Mouse (Mus musculus) hindbrain, embryonic 11.5 days (tissue): ENCODE results near the gene Slc4a1. TPM values are rescaled to one million over a fixed set of nuclear protein-coding genes. Genes with fewer than 3 reads are reported as not detected.

Experiments
- ATAC-seq: fragments of 200-750 bp; cut with Nextera tagmentation; 2 replicates; pipeline ENCODE4 v1.8.0; 2017; ENCODE audit warnings: mild to moderate bottlenecking, moderate TSS enrichment, moderate library complexity; ENCODE audit not compliant: low FRiP score
- DNase-seq: peaks from one replicate; pipeline ENCODE4 v3.0.0-alpha.2; 2015; ENCODE audit warnings: low spot score
- H3K27ac ChIP-seq: fragments of 300-500 bp; sonication (generic); 2 replicates; pipeline ENCODE4 v1.5.1; 2014; ENCODE audit warnings: mild to moderate bottlenecking, low read depth, low read length
- H3K27me3 ChIP-seq: fragments of 300-500 bp; sonication (generic); 2 replicates; pipeline ENCODE4 v1.6.1; 2014; ENCODE audit warnings: mild to moderate bottlenecking, low read length, moderate library complexity, mixed read lengths; ENCODE audit not compliant: control insufficient read depth, insufficient read depth
- H3K36me3 ChIP-seq: fragments of 300-500 bp; sonication (generic); 2 replicates; pipeline ENCODE4 v1.6.1; 2014; ENCODE audit warnings: mild to moderate bottlenecking, low read length, moderate library complexity, mixed read lengths; ENCODE audit not compliant: control insufficient read depth, insufficient read depth
- H3K4me1 ChIP-seq: fragments of 300-500 bp; sonication (generic); replicated peaks from 2 replicates; pipeline ENCODE4 v1.6.1; 2014; ENCODE audit warnings: low read length, mixed read lengths; ENCODE audit not compliant: control insufficient read depth, insufficient read depth
- H3K4me2 ChIP-seq: fragments of 300-500 bp; sonication (generic); replicated peaks from 2 replicates; pipeline ENCODE4 v1.6.1; 2014; ENCODE audit warnings: mild to moderate bottlenecking, low read depth, low read length
- H3K4me3 ChIP-seq: fragments of 300-500 bp; sonication (generic); 2 replicates; pipeline ENCODE4 v1.5.1; 2014; ENCODE audit warnings: low read depth, low read length
- H3K9ac ChIP-seq: fragments of 300-500 bp; sonication (generic); 2 replicates; pipeline ENCODE4 v1.6.1; 2014; ENCODE audit warnings: low read depth, low read length
- H3K9me3 ChIP-seq: fragments of 300-500 bp; sonication (generic); 2 replicates; pipeline ENCODE4 v1.6.1; 2016; ENCODE audit warnings: low read length; ENCODE audit not compliant: control insufficient read depth
- whole genome bisulfite sequencing: fragments of 180-500 bp; shearing (Covaris S2); extraction: QIAGEN DNeasy Blood & Tissue Kit; methylation state at CpG from one replicate; pipeline ENCODE4 v1.1.7; 2014; 5-methylcytosine and 5-hydroxymethylcytosine counted together
- polyA plus RNA-seq: library from polyadenylated mRNA; unstranded; fragments of >200 nt; fragmentation: Nextera tagmentation; extraction: Ambion mirVana; gene quantifications from 2 replicates; pipeline ENCODE4 v1.2.1, GENCODE M21; 2014

Gene Slc4a1
- polyA plus RNA-seq, 1 experiment from 2014 or later, result 25.8 TPM

DNA sequence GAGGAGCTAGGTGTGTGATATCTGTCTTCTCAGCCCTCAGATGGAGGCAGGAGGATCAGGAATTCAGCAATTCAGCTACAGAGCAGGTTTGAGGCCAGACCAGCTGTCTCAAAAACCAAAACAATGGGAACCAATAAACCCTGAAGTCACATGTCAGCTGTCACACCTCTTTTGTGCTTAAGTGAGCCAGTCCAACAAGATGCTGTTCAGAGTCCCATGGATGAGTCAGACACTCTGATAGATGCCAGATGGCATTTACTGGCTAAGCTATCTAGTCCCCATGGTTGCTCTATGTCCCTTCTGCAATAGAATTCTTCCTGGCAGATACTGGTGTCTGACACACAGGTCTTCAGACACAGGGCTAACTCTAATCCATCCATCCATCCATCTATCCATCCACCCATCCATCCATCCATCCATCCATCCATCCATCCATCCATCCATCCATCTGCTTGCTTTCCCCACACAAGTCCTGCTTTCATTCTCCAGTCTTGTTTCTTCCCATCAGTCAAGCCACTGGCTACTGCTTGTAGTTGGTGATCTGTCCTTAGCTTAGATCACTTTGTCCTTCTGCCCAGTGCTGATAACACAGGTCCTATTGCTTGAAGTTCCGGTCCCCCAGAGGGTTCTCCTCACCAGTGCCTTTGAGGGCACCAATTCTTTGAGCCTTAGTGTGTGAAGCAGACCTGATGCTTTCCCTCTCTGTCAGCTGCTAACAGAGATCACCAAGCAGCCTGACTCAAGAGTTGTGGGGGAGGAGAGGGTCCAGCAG, 17.5 kb upstream of the Slc4a1 start:
- ATAC-seq (no peak), DNase-seq (no peak)
- H3K4me2 ChIP-seq, result no peak overlapping the region
- WGBS, result 96% methylated on average over 1 of the region's 1 CpGs
- no peaks in the 10 kb centered on the region for H3K27me3 ChIP-seq
- no peak overlapping the region for H3K4me3 ChIP-seq
- H3K27ac ChIP-seq, result no peak overlapping the region
- H3K9me3 ChIP-seq, result no peaks in the 10 kb centered on the region
- no peaks in the 10 kb centered on the region for H3K36me3 ChIP-seq
- no peaks in the 10 kb centered on the region for H3K4me1 ChIP-seq
- H3K9ac ChIP-seq, result no peak overlapping the region

DNA sequence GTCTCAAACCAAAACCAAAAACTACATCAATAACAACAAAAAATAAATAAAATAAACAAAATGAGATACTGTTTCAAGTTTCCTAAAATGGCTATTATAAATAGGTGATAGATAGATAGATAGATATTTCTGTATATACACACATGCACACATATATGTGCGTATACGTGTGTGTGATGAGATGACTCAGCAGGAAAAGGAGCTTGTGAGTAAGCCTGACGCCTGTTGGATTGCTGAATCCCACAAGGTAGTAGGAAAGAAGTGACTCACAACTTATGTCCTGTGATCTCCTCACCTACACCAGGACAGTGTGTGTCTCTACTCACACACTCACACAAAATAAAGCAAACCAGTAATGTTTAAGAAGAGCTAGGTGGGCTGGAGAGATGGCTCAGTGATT, 16.8 kb upstream of the Slc4a1 start:
- no peak for ATAC-seq
- Histone ChIP-seq H3K4me1 (no peaks in the 10 kb centered on the region), H3K36me3 (no peaks in the 10 kb centered on the region), H3K27me3 (no peaks in the 10 kb centered on the region), H3K4me2 (no peak overlapping the region), H3K27ac (no peak overlapping the region), H3K4me3 (no peak overlapping the region), H3K9ac (no peak overlapping the region), H3K9me3 (no peaks in the 10 kb centered on the region)
- 96% methylated on average over 3 of the region's 3 CpGs for WGBS
- DNase-seq, result no peak

DNA sequence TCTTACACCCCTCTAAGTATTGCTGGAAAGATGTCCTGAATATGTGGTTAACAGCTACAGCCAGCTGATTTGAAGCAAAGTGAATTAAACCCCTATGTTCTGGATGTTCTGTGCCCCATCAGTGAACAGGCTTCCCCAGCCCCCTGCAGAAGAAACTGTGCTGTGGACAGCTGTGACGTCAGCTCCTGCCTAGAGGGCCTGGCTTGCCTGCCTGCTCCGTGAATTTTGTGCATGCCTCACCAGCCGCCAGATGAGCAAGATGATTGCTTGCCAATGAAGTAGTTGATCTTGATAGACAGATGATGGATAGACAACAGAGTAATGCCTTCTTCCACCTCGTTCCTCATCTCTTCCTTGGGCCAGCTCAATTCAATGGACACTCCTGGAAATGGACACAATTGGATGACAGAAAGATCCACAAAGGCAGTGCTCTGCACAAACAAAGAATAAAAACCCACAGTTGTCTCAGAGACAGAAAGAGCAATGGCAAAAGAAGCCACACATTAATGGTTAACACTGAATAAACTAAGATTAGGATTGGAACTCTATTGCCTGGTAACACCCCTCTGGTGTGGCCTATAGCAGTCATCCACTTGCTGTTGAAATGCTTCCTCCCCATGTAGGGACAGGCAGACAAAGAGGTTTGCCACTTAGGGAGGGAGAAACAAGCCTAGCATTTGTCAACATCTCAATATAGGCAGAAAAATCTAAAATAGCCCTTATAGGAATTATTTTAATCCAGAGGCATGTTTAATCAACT, 15.5 kb upstream of the Slc4a1 start:
- H3K36me3 ChIP-seq, result no peaks in the 10 kb centered on the region
- no peak overlapping the region for H3K4me3 ChIP-seq
- H3K9ac ChIP-seq, result no peak overlapping the region
- no peak overlapping the region for H3K27ac ChIP-seq
- H3K4me1 ChIP-seq, result no peaks in the 10 kb centered on the region
- DNase-seq, result no peak
- H3K9me3 ChIP-seq, result no peaks in the 10 kb centered on the region
- H3K27me3 ChIP-seq, result no peaks in the 10 kb centered on the region
- H3K4me2 ChIP-seq, result no peak overlapping the region
- WGBS, result 43% methylated on average over 4 of the region's 4 CpGs
- ATAC-seq, result no peak

DNA sequence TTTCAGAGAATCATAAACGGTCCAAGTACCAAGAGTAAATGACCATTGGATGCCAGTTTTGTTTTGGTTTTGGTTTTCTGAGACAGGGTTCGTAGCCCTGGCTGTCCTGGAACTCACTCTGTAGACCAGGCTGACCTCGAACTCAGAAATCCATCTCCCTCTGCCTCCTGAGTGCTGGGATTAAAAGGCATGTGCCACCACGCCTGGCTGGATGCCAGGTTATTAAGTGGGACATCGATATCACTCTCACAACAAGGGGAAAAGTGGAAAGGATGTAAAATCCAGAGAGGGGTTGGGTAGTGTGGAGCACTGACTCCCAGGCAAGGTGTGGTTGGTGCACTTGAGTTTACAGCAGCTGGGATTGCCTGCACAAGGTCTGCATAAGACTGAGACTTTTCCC, 14.1 kb upstream of the Slc4a1 start:
- H3K4me1 ChIP-seq, result peaks cover 10% of the 10 kb centered on the region; the same call in 1 of the 2 replicates
- no peak overlapping the region for H3K4me3 ChIP-seq
- no peaks in the 10 kb centered on the region for H3K27me3 ChIP-seq
- H3K4me2 ChIP-seq, result no peak overlapping the region
- no peak overlapping the region for H3K27ac ChIP-seq
- no peak for DNase-seq
- no peaks in the 10 kb centered on the region for H3K36me3 ChIP-seq
- H3K9ac ChIP-seq, result no peak overlapping the region
- 85% methylated on average over 5 of the region's 5 CpGs for WGBS
- no peaks in the 10 kb centered on the region for H3K9me3 ChIP-seq
- ATAC-seq, result no peak

DNA sequence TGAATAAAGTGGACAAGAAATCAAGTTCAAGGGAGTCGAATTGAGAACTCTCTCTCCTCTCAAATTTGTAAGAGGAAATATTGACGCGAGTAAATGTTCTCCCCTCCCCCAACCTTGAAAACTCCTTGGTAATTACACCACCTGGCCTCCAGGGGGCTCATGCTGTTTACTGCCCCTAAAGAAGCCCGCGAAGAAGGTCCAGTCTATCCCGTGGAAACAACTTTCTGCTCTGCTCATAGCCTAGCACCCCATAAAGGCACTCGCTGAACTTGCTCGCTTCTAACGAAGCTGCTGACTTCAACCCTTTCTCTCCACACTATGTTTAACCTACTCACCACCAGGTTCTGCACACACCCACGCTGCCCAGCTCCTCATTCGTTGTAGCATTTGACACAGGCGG, 11.2 kb upstream of the Slc4a1 start:
- no peak for DNase-seq

DNA sequence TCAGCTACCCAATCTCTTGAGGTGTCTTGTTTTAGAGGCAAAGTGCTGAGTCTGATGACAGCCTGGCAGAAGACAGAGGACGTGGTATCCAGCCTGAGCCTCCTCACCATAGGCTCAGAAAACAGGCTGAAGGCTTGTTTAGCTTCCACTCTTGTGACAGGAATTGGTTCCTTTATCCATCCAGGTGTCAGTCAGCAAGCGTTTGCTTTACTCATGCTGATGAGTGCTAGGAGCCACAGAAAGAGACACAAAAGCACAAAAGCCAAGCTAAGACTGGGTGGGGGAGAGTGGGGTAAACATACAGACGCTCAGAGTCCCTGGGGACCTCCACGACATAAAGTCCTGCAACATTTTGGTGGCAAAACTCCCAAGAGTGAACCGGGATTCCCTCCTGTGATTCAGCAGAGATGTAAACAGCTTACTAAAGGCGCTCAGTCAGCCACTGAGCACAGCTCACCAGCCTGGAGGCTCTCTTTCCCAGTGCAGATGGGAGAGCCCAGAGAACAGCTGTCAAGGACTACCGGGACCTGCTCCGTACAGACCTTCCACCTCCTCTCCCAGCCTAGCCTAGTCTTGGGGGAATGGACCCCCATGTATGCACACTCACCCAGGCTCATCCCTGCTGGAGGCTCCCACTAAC, 10.3 kb upstream of the Slc4a1 start:
- Histone ChIP-seq H3K4me3 (no peak overlapping the region), H3K9ac (no peak overlapping the region), H3K27ac (no peak overlapping the region), H3K4me2 (peak overlapping the region; percentile 31; the same call in 1 of the 2 replicates), H3K4me1 (peaks cover 10% of the 10 kb centered on the region; the same call in 1 of the 2 replicates), H3K27me3 (no peaks in the 10 kb centered on the region), H3K9me3 (no peaks in the 10 kb centered on the region), H3K36me3 (no peaks in the 10 kb centered on the region)
- DNase-seq (peak; percentile 19), ATAC-seq (no peak)
- WGBS, result 11% methylated on average over 8 of the region's 8 CpGs

More for the DNA sequence above, 11.2 kb upstream of the Slc4a1 start:
- Histone ChIP-seq H3K9me3 (no peaks in the 10 kb centered on the region), H3K36me3 (no peaks in the 10 kb centered on the region), H3K4me2 (no peak overlapping the region), H3K9ac (no peak overlapping the region), H3K4me3 (no peak overlapping the region), H3K27ac (no peak overlapping the region), H3K27me3 (no peaks in the 10 kb centered on the region), H3K4me1 (peaks cover 10% of the 10 kb centered on the region; the same call in 1 of the 2 replicates)
- WGBS, result 63% methylated on average over 12 of the region's 12 CpGs
- ATAC-seq, result no peak

DNA sequence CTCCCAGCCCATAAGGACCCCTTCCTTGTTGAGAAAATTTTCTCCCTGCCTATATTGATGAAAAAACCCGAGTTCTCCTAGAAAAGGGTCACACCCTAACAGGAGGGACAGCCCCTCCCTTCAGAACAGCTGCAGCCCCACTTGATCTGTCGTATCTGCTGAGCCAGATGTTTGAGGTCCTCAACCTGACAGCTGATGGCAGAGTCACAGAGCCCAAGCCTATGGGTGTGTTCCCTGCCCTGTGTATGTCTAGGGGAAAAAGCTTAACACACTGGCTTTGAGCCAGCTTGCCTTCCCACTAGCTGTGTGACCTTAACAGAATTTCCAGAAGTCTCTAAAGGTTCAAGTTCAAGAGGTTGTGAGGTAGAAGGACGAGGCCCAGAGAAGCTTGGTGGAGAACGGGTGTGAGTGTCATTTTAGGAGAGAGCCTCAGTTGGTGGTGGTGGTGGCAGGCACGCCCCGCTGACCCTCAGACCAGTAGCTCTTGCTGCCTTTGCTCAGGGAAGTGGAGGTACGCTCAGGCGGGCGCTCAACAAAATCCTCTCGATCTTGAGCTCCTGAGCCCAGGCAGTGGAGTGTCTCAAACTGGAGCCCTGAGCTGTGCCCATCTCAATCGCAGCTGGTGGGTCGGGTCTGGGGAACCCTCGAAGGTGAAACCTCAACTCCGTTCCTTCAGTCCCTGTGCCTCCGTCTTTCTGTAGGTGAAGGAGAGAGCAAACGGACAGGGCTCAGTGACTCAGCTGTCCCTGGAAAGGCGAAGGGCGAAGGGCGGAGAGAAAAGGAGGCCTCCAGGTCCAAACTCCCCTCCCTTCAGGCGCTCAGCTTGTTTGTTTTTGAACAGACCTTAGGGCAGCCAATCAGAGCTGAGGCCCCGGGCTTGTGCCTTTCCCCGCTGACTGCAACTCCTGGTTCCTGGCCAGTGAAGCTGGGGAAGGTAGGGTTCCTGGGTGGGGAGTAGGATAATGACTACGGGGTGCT, 9.5 kb upstream of the Slc4a1 start:
- H3K27ac ChIP-seq, result peak overlapping the region; percentile 7; the same call in 1 of the 2 replicates
- WGBS, result 6% methylated on average over 23 of the region's 23 CpGs
- no peaks in the 10 kb centered on the region for H3K27me3 ChIP-seq
- peak; percentile 58 for DNase-seq
- H3K9me3 ChIP-seq, result no peaks in the 10 kb centered on the region
- H3K36me3 ChIP-seq, result no peaks in the 10 kb centered on the region
- H3K4me1 ChIP-seq, result peaks cover 10% of the 10 kb centered on the region; the same call in 1 of the 2 replicates
- peak overlapping the region; percentile 46 for H3K9ac ChIP-seq
- peak overlapping the region; percentile 31 for H3K4me2 ChIP-seq
- ATAC-seq, result peak; percentile 54; the same call in 1 of the 2 replicates
- no peak overlapping the region for H3K4me3 ChIP-seq
